Mouse (Mus musculus) C2C12 (cell line): ENCODE data around the gene Fez2.

ENCODE experiments used
- CEBPB ChIP-seq: IDR thresholded peaks from one replicate; pipeline ENCODE4 v1.6.1; 2011; ENCODE audit warnings: low read depth, mild to moderate bottlenecking, control low read depth, moderate library complexity
- CTCF ChIP-seq: IDR thresholded peaks from one replicate; pipeline ENCODE4 v1.5.1; 2011; ENCODE audit not compliant: control insufficient read depth, insufficient read depth, insufficient read length
- MAX ChIP-seq: IDR thresholded peaks from one replicate; pipeline ENCODE4 v1.6.1; 2011; ENCODE audit warnings: mild to moderate bottlenecking, control low read depth
- MYOD1 ChIP-seq: IDR thresholded peaks from one replicate; pipeline ENCODE4 v1.6.1; 2011; ENCODE audit warnings: low read depth; ENCODE audit not compliant: control insufficient read depth, insufficient read length
- USF1 ChIP-seq: IDR thresholded peaks from one replicate; pipeline ENCODE4 v1.6.1; 2011; ENCODE audit warnings: low read depth, mild to moderate bottlenecking, control low read depth, moderate library complexity

DNA sequence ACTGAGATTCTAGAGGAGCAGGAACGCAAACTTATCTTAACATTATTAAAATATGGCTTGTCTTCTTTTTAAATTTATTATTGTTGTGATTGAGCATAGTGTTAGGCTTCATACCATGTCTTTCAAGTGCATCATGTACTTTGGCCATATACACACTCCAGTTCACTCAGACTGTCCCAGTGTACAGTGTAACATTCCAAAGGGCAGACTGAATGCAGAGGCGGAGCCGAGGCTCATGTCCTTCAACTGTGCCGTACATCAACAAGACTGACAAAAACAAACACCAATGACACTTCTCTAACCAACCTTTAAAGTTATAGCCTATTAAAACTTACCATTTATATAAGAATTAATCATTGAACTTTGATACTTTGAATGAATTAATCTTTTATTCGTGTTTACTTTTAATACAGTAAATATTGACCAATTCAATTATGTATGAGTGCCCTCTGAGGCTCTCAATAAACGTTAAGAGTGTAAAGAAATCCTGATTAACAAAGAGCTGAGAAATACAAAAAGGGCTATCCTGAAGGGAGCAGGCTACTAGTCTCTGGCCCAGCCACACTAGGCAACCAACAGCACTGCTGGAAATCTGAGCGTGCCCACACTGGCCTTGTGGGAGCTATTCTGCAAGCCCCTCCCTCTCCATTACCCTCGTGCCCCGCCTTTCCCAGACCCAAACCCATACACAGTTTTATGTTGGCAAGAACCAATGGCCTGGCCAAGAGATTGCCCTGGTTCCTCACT is 29.7 kb downstream of the Fez2 start:
- no peak for TF ChIP-seq CTCF
- no peak for TF ChIP-seq CEBPB
- TF ChIP-seq MAX = no peak
- TF ChIP-seq USF1 = no peak
- TF ChIP-seq MYOD1 = no peak
